Mouse (Mus musculus) cerebellum, adult 2 months (tissue): ENCODE measurements around the gene Foxe3.

Experiments used
- CTCF ChIP-seq: fragments of 200-500 bp; IDR thresholded peaks from 2 replicates; pipeline ENCODE4 v1.5.1; 2011; ENCODE audit warnings: low read depth, mild to moderate bottlenecking, control low read depth, low read length, moderate library complexity, borderline replicate concordance; ENCODE audit not compliant: insufficient read depth
- POLR2A ChIP-seq: fragments of 200-500 bp; IDR thresholded peaks from 2 replicates; pipeline ENCODE4 v1.6.1; 2011; ENCODE audit warnings: low read length, control low read depth, borderline replicate concordance; ENCODE audit not compliant: insufficient read depth

DNA sequence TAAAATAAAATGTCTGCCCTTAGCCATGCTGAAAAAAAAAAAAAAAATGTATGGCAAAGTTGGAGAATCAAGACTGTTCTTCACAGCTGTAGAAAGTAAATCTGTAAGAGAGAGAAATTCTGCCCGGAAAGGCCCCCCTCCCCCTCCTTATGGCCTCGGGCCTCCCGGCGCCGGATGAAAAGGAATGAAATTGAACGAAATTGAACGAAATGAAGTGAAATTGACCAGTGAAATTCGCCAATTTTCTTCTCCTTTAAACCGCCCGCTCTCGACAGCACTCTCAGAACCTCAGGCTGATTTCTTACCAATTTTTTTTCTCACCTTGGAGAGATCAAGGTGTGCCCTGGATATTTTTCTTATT is 22.4 kb downstream of the Foxe3 start:
- TF ChIP-seq POLR2A (no peak), CTCF (no peak)
